Comparison of ENCODE assay signal across 28 mouse cellular contexts in genomic region chr2:105786986-105787385, GRCm38 (mm10).
DNase-seq lines count a peak whose midpoint lies in the region; ATAC-seq and TF ChIP-seq lines count a peak whose summit lies in the region.
"Had no signal": no experiment of that assay in that cellular context is flagged by ENCODE, and none has a peak within 500 bp of the region (broad histone marks: within the 10 kb centered on the region; RNA-seq: fewer than 3 reads in every experiment).

No protein-coding gene starts in this region.

- no peaks in the 10 kb centered on the region for H3K4me1 ChIP-seq in lung, postnatal 0 days (ENCODE audit: insufficient read depth, low read depth, low read length)
- H3K4me1 ChIP-seq: embryonic facial prominence, embryonic 10.5 days; embryonic facial prominence, embryonic 12.5 days had no signal

- 40% methylated on average over 2 of the region's 2 CpGs for WGBS in lung, postnatal 0 days

- intact Hi-C loops in left cerebral cortex, postnatal 14 days (cut with DNase I): no loop called here

- no peaks in the 10 kb centered on the region for H3K36me3 ChIP-seq in lung, postnatal 0 days (ENCODE audit: insufficient read depth, low read length)
- H3K36me3 ChIP-seq: embryonic facial prominence, embryonic 10.5 days; embryonic facial prominence, embryonic 12.5 days; forebrain, embryonic 10.5 days; forebrain, embryonic 12.5 days; forebrain, embryonic 15.5 days had no signal

- no peak overlapping the region for H3K9ac ChIP-seq in lung, postnatal 0 days (replicated peaks; ENCODE audit: low read depth)
- H3K9ac ChIP-seq: embryonic facial prominence, embryonic 12.5 days; forebrain, embryonic 12.5 days; forebrain, embryonic 15.5 days; forebrain, postnatal 0 days had no signal

- H3K9me3 ChIP-seq in lung, postnatal 0 days (ENCODE audit: low read length): no peaks in the 10 kb centered on the region
- H3K9me3 ChIP-seq: embryonic facial prominence, embryonic 10.5 days; embryonic facial prominence, embryonic 12.5 days; forebrain, embryonic 10.5 days; forebrain, embryonic 12.5 days; forebrain, embryonic 15.5 days; G1E had no signal

- no peak overlapping the region for H3K4me3 ChIP-seq in lung, postnatal 0 days (ENCODE audit: low read depth, low read length)
- H3K4me3 ChIP-seq: embryonic facial prominence, embryonic 10.5 days; embryonic facial prominence, embryonic 12.5 days; forebrain, embryonic 10.5 days; forebrain, embryonic 12.5 days; forebrain, embryonic 15.5 days had no signal

- no peak for ATAC-seq in lung, postnatal 0 days
- ATAC-seq in inflammation-experienced regulatory T-cells, adult 6 months: no peak
- ATAC-seq: activated CD4-positive, CD25-positive, alpha-beta regulatory T cell, adult 4 months; CD4-positive, CD25-positive, alpha-beta regulatory T cell, adult 4 months; forebrain, embryonic 15.5 days; forebrain, postnatal 0 days; Patski had no signal

- no peaks in the 10 kb centered on the region for H3K27me3 ChIP-seq in lung, postnatal 0 days (replicated peaks; ENCODE audit: insufficient read depth, low read length)
- H3K27me3 ChIP-seq: CH12.LX; embryonic facial prominence, embryonic 12.5 days; forebrain, embryonic 12.5 days; Patski had no signal

- H3K27ac ChIP-seq in lung, postnatal 0 days (ENCODE audit: low read length): no peak overlapping the region
- H3K27ac ChIP-seq: embryonic facial prominence, embryonic 10.5 days; embryonic facial prominence, embryonic 12.5 days; forebrain, embryonic 10.5 days; forebrain, embryonic 12.5 days; forebrain, embryonic 15.5 days had no signal

- no peak for TF ChIP-seq CTCF in lung, postnatal 0 days (IDR thresholded peaks at IDR 0.05)

- H3K4me2 ChIP-seq in lung, postnatal 0 days (replicated peaks; ENCODE audit: low read depth, low read length): no peak overlapping the region
- H3K4me2 ChIP-seq: embryonic facial prominence, embryonic 12.5 days; forebrain, embryonic 12.5 days; forebrain, embryonic 15.5 days had no signal

- peak; percentile 21 for DNase-seq in lung, postnatal 0 days (ENCODE audit: low spot score)
- no peak for DNase-seq in lung, postnatal 25 days (ENCODE audit: low spot score)
- DNase-seq in 416B (ENCODE audit: low read depth) (peak; percentile 12), adipocyte (ENCODE audit: low spot score) (peak; percentile 18)
- DNase-seq in gonadal fat pad, adult 2 months (ENCODE audit: low read depth): peak; percentile 52
- DNase-seq in left cerebral cortex, postnatal 14 days (ENCODE audit: low spot score in 2 of 2): no peak
- DNase-seq: adrenal gland, adult 2 months; adrenal gland, postnatal 10 days; adrenal gland, postnatal 25 days; B cell, adult 2 months; cerebellum, adult 11 months; cerebellum, adult 18-20 months; cerebellum, adult 8-10 months; cerebellum, adult 9-11 months; cerebellum, postnatal 36 days; embryo, embryonic 11 days; forebrain, postnatal 0 days had no signal

- no peak for TF ChIP-seq EP300 in lung, postnatal 0 days (IDR thresholded peaks at IDR 0.05)

Comparison
In these comparisons a context has a peak if more than half of its experiments do, and no peak if none do; other contexts are left out.
1. DNase-seq: peak in lung, postnatal 0 days (single experiment), 416B (single experiment), adipocyte (single experiment) and gonadal fat pad, adult 2 months (single experiment); none in lung, postnatal 25 days (single experiment) and left cerebral cortex, postnatal 14 days (0 of 2).